Mouse (Mus musculus) hematopoietic multipotent progenitor cell, adult 10-12 weeks (in vitro differentiated cells): Measurements from ENCODE around the gene Mrpl58. TPM values are rescaled to one million over a fixed set of nuclear protein-coding genes. Genes with fewer than 3 reads are reported as not detected.

Source experiments
- polyA plus RNA-seq: library from polyadenylated mRNA; stranded (reverse); fragments of >175 nt; gene quantifications from 2 replicates; pipeline ENCODE4 v1.2.3, GENCODE M21; 2012; ENCODE audit warnings: low replicate concordance

The Mrpl58 gene
- polyA plus RNA-seq = 47.1 and 50.2 TPM in 2 replicates

DNA sequence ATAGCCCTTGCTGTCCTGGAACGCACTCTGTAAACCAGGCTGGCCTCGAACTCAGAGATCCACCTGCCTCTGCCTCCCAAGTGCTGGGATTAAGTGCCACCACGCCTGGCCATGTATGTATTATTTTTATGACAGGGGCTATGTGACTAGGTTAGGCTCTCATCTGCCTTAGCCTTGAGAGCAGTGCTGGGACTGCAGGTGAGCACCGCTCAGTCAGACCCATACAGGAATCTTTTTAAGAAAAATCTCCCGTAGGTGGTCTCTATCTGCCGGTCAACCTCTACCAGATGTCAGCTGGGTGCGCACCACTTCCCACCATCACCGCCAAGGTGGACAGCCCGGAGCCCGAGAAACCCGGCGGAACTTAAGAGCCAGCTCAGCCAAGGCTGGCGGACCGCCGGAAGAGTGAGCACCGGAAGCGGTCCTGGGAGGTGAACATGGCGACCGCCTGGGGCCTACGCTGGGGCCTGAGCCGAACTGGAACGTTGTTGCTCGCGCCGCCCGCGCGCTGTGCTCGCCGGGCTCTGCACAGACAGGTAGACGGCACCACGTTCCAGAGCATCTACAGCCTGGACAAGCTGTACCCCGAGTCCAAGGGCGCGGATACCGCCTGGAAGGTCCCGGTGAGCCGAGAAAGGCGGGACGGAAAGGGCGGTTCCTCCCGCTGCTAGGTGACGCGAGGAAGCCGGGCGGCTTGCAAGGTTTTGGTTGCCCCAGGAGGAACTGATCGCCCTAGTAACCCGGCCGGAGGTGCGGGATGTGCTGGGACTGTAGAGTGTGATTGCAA lies at the start of gene Mrpl58:
Gene Mrpl58 (plus strand): TSS at position 415 of the 787 bp plus-strand sequence.

GRCm38 (mm10) chr11:115367395-115367944 lies 36.1 kb upstream of the Mrpl58 start, which contains the start of gene Hid1:
Gene Hid1 (minus strand): TSS chr11:115367756.

DNA sequence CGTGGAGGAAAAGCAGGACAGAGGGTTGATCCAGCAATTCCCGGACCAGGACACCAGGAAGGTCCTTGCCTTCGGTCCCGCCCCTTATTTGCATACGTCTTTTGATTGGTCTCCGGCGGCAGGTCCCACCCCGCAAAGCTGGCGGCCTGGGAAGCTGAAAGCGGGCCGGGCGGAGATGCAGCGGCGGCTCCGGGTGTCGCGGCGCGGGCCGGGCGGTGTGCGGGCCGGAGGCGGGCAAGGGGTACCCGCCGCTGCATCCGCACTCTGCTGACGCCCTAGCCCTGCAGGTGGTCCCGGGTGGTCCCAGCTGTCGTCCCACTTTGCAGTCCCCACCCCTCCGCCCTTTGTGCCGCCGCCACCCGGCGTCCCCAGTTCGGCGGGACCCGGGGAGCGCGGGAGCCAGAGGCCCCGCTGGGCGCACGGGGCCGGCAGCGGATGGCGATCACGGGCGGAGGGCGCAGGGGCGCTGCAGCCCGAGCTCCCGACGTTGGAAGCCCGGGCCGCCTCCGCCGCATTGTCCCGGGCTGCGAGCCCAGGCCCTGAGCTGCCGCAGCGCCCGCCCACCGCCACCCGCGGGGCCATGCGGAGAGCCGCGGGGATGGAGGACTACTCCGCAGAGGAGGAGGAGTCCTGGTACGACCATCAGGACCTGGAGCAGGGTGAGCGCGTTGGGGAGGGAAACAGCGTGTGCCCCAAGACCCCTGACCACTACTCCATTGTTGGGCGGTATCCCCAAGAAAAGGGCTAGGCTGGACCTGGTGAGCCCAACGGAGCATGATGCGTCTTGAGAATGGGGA lies 21.6 kb upstream of the Mrpl58 start, which contains the start of gene Cdr2l:
Gene Cdr2l (plus strand): TSS at position 174 of the 797 bp plus-strand sequence.

GRCm38 (mm10) chr11:115419531-115420237 lies 16.1 kb downstream of the Mrpl58 start, which contains the start of the genes Atp5h and Kctd2:
Gene Atp5h (minus strand): TSS chr11:115419962.
Gene Kctd2 (plus strand): TSS chr11:115420128.

DNA sequence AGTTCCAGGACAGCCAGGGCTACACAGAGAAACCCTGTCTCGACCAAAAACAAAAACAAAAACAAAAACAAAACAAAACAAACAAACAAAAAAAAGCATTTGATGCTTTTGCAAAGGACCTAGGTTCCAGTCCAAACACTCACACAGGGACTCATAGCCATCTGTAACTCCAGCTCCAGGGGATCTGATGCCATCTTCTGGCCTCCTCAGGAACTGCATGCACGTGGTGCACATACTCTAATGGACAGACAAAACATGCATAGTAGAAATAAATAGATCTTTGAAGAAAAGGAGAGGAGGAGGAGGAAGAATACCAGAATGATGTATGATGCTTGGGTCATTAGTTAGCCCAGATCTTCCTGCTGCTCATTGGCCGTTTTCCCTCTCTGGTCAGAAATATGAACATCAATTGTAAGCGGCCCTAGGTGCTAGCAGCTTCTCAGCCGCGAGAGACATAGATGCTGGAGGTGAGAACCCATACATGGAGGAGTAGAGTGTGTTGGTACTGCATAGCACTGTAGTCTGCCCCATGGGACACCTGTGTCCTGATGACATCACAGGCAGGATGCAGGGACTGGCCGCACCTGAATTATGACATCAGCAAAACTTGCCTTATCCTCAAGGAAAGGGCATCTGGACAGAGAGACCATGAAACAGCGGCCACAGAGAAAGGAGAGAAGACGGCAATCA lies 36.5 kb downstream of the Mrpl58 start, which contains the start of gene Trim80:
Gene Trim80 (plus strand): TSS at position 640 of the 690 bp plus-strand sequence.

Other genes starting within 250 kb of the Mrpl58 start
- gene Slc9a3r1, start 240.4 kb upstream of the Mrpl58 start, polyA plus RNA-seq = 226 and 228 TPM in 2 replicates
- 17.0 and 23.5 TPM in 2 replicates for gene Tmem104, start 216.3 kb upstream of the Mrpl58 start, polyA plus RNA-seq
- gene Nat9, start 215.9 kb upstream of the Mrpl58 start, polyA plus RNA-seq = 12.2 and 13.9 TPM in 2 replicates
- 0.73 and 1.1 TPM in 2 replicates for gene Grin2c, start 136.5 kb upstream of the Mrpl58 start, polyA plus RNA-seq
- 27.3 and 45.0 TPM in 2 replicates for gene Fdxr, start 126.7 kb upstream of the Mrpl58 start, polyA plus RNA-seq
- gene Fads6, start 106.1 kb upstream of the Mrpl58 start, polyA plus RNA-seq = 0.40 and 0.51 TPM in 2 replicates
- gene Otop2, start 96.6 kb upstream of the Mrpl58 start, polyA plus RNA-seq = not detected in 2 replicates
- gene Ush1g, start 81.7 kb upstream of the Mrpl58 start, polyA plus RNA-seq = 0.42 TPM in 1 of 2 replicates, not detected in the other
- 0.04 and 0.09 TPM in 2 replicates for gene Otop3, start 69.0 kb upstream of the Mrpl58 start, polyA plus RNA-seq
- 9.7 and 10.9 TPM in 2 replicates for gene Hid1, start 36.0 kb upstream of the Mrpl58 start, polyA plus RNA-seq
- 0.38 and 0.57 TPM in 2 replicates for gene Cdr2l, start 21.8 kb upstream of the Mrpl58 start, polyA plus RNA-seq
- gene Atp5h, start 16.2 kb downstream of the Mrpl58 start, polyA plus RNA-seq = 10.1 and 103 TPM in 2 replicates
- 29.7 and 94.9 TPM in 2 replicates for gene Kctd2, start 16.4 kb downstream of the Mrpl58 start, polyA plus RNA-seq
- gene Trim80, start 36.8 kb downstream of the Mrpl58 start, polyA plus RNA-seq = 0.07 TPM in 1 of 2 replicates, not detected in the other
- 5.6 and 10.2 TPM in 2 replicates for gene Slc16a5, start 58.7 kb downstream of the Mrpl58 start, polyA plus RNA-seq
- 137 and 301 TPM in 2 replicates for gene Armc7, start 71.9 kb downstream of the Mrpl58 start, polyA plus RNA-seq
- 133 and 179 TPM in 2 replicates for gene Nt5c, start 88.1 kb downstream of the Mrpl58 start, polyA plus RNA-seq
- 264 and 267 TPM in 2 replicates for gene Jpt1, start 110.6 kb downstream of the Mrpl58 start, polyA plus RNA-seq
- gene Sumo2, start 132.5 kb downstream of the Mrpl58 start, polyA plus RNA-seq = 92.3 and 235 TPM in 2 replicates
- gene Nup85, start 160.7 kb downstream of the Mrpl58 start, polyA plus RNA-seq = 7.0 and 16.9 TPM in 2 replicates
- 21.2 and 30.2 TPM in 2 replicates for gene Mrps7, start 200.2 kb downstream of the Mrpl58 start, polyA plus RNA-seq
- 106 and 161 TPM in 2 replicates for gene Gga3, start 200.3 kb downstream of the Mrpl58 start, polyA plus RNA-seq
- 92.1 and 155 TPM in 2 replicates for gene Mif4gd, start 209.2 kb downstream of the Mrpl58 start, polyA plus RNA-seq
- gene Slc25a19, start 224.5 kb downstream of the Mrpl58 start, polyA plus RNA-seq = 71.6 and 118 TPM in 2 replicates